Mouse (Mus musculus) testis, adult 2 months (tissue): ENCODE measurements around the gene Obscn. TPM values are rescaled to one million over a fixed set of nuclear protein-coding genes. Genes with fewer than 3 reads are reported as not detected.

Experiments used
- H3K27ac ChIP-seq: fragments of 200-500 bp; 2 replicates; pipeline ENCODE4 v1.5.1; 2012; ENCODE audit warnings: low read depth, low read length; ENCODE audit not compliant: control insufficient read depth, insufficient read depth
- H3K27me3 ChIP-seq: fragments of 200-500 bp; 2 replicates; pipeline ENCODE4 v1.6.1; 2012; ENCODE audit warnings: mild to moderate bottlenecking, low read length, moderate library complexity; ENCODE audit not compliant: control insufficient read depth, insufficient read depth
- H3K36me3 ChIP-seq: fragments of 200-500 bp; 2 replicates; pipeline ENCODE4 v1.6.1; 2012; ENCODE audit warnings: mild to moderate bottlenecking, low read length; ENCODE audit not compliant: control insufficient read depth, insufficient read depth
- H3K4me1 ChIP-seq: fragments of 200-500 bp; 2 replicates; pipeline ENCODE4 v1.6.1; 2012; ENCODE audit warnings: low read length; ENCODE audit not compliant: control insufficient read depth, insufficient read depth
- H3K4me3 ChIP-seq: fragments of 200-500 bp; 2 replicates; pipeline ENCODE4 v1.5.1; 2012; ENCODE audit warnings: low read depth, mild to moderate bottlenecking, low read length, moderate library complexity, mixed read lengths; ENCODE audit not compliant: control insufficient read depth
- CTCF ChIP-seq: fragments of 200-500 bp; IDR thresholded peaks from 2 replicates; pipeline ENCODE4 v1.5.1; 2012; ENCODE audit warnings: low read depth, mild to moderate bottlenecking, inconsistent platforms, low read length, moderate library complexity; ENCODE audit not compliant: control insufficient read depth, insufficient read depth, insufficient replicate concordance
- POLR2A ChIP-seq: fragments of 200-500 bp; IDR thresholded peaks from 2 replicates; pipeline ENCODE4 v1.6.1; 2012; ENCODE audit warnings: low read depth, mild to moderate bottlenecking, inconsistent platforms, low read length, moderate library complexity; ENCODE audit not compliant: control insufficient read depth
- polyA plus RNA-seq: library from polyadenylated mRNA; depleted of rRNA; stranded (reverse); fragments of >200 nt; gene quantifications from 2 replicates; pipeline ENCODE4 v1.2.3, GENCODE M21; 2012

Gene Obscn
- polyA plus RNA-seq, 1 experiment: 1.9 TPM

DNA sequence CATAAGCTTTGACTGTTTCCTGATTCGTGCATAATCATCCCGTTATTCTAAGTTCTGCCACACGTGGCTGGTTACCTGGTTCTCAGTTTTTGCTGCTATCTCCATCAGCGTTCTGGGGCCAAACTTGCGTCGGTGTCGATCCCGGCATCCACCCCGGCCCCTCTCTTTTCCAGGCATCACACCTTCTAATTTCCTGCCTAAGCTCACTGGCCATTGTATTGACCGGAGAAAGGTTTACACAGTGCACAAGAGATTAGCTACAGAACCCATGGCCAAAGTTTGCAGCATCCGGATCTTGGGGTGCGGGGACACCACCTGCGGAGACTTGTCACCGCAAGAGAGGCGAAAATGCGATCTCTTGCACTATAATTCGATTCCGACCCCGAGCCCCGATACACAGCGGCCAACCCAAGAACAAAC lies 158.6 kb downstream of the Obscn start:
- Histone ChIP-seq H3K27me3 (no peaks in the 10 kb centered on the region), H3K4me1 (peaks cover 22% of the 10 kb centered on the region), H3K36me3 (peaks cover 3% of the 10 kb centered on the region; the same call in 1 of the 2 replicates), H3K4me3 (peak overlapping the region; percentile 94), H3K27ac (peak overlapping the region; percentile 78)
- TF ChIP-seq CTCF: no peak
- no peak for TF ChIP-seq POLR2A

GRCm38 (mm10) chr11:58977150-58977549 lies 159.1 kb downstream of the Obscn start:
- no peak for TF ChIP-seq CTCF
- H3K4me1 ChIP-seq: peaks cover 22% of the 10 kb centered on the region
- peaks cover 3% of the 10 kb centered on the region; the same call in 1 of the 2 replicates for H3K36me3 ChIP-seq
- peak overlapping the region; percentile 78 for H3K27ac ChIP-seq
- H3K27me3 ChIP-seq: no peaks in the 10 kb centered on the region
- peak overlapping the region; percentile 94 for H3K4me3 ChIP-seq

GRCm38 (mm10) chr11:58974414-58974813 lies 161.8 kb downstream of the Obscn start:
- H3K36me3 ChIP-seq: no peaks in the 10 kb centered on the region
- H3K4me3 ChIP-seq: peak overlapping the region; percentile 87
- no peak for TF ChIP-seq CTCF
- TF ChIP-seq POLR2A: peak; percentile 68; the same call in 1 of the 2 replicates
- peaks cover 15% of the 10 kb centered on the region for H3K4me1 ChIP-seq
- H3K27ac ChIP-seq: peak overlapping the region; percentile 98
- no peaks in the 10 kb centered on the region for H3K27me3 ChIP-seq

GRCm38 (mm10) chr11:58971796-58972195 lies 164.4 kb downstream of the Obscn start:
- no peaks in the 10 kb centered on the region for H3K27me3 ChIP-seq
- no peak overlapping the region for H3K27ac ChIP-seq
- no peaks in the 10 kb centered on the region for H3K36me3 ChIP-seq
- H3K4me1 ChIP-seq: peaks cover 8% of the 10 kb centered on the region
- TF ChIP-seq POLR2A (no peak), CTCF (no peak)
- no peak overlapping the region for H3K4me3 ChIP-seq

- Histone ChIP-seq H3K4me1 (peaks cover 8% of the 10 kb centered on the region), H3K27ac (no peak overlapping the region), H3K27me3 (no peaks in the 10 kb centered on the region), H3K4me3 (no peak overlapping the region), H3K36me3 (no peaks in the 10 kb centered on the region)
- TF ChIP-seq CTCF: no peak
- TF ChIP-seq POLR2A: no peak
Observed at GRCm38 (mm10) chr11:58970831-58971530, 165.2 kb downstream of the Obscn start.

DNA sequence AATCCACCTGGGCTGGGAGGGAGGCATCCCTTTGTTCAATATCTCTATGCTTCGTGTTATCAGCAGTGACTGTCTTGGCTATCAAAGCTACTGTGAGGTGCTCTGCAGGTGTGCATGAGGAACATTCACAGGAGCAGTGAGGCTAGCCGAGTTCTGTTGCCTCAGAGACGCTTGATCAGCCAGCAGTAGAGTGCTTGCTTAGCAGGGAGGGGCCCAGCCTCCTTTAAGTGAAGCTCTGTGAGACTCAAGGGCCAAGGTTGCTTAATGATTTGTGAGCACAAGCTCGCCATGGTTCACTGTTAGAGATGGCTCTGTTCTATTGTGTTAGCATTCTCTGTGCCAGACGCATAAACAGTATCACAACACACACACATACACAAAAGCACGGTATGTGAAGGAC lies 166.5 kb downstream of the Obscn start:
- Histone ChIP-seq H3K27me3 (no peaks in the 10 kb centered on the region), H3K36me3 (no peaks in the 10 kb centered on the region), H3K4me3 (no peak overlapping the region), H3K4me1 (peaks cover 8% of the 10 kb centered on the region), H3K27ac (no peak overlapping the region)
- no peak for TF ChIP-seq POLR2A
- no peak for TF ChIP-seq CTCF

- Histone ChIP-seq H3K27me3 (no peaks in the 10 kb centered on the region), H3K36me3 (no peaks in the 10 kb centered on the region), H3K27ac (no peak overlapping the region), H3K4me1 (peaks cover 7% of the 10 kb centered on the region), H3K4me3 (no peak overlapping the region)
- TF ChIP-seq CTCF: no peak
- TF ChIP-seq POLR2A: no peak
Observed at GRCm38 (mm10) chr11:58969027-58969426, 167.2 kb downstream of the Obscn start.
